Mouse (Mus musculus): ENCODE results near the gene Pdzrn4. TPM values are rescaled to one million over a fixed set of nuclear protein-coding genes. Genes with fewer than 3 reads are reported as not detected.
"Not testable (repeated sequence)": the region's sequence is repeated elsewhere in the genome, so short reads cannot be mapped to it uniquely, and the experiment has no call there.

Gene Pdzrn4
- total RNA-seq (2015; ENCODE audit: low replicate concordance) (not detected in 2 replicates), total RNA-seq (2017; ENCODE audit: low replicate concordance) (not detected in 2 replicates)

DNA sequence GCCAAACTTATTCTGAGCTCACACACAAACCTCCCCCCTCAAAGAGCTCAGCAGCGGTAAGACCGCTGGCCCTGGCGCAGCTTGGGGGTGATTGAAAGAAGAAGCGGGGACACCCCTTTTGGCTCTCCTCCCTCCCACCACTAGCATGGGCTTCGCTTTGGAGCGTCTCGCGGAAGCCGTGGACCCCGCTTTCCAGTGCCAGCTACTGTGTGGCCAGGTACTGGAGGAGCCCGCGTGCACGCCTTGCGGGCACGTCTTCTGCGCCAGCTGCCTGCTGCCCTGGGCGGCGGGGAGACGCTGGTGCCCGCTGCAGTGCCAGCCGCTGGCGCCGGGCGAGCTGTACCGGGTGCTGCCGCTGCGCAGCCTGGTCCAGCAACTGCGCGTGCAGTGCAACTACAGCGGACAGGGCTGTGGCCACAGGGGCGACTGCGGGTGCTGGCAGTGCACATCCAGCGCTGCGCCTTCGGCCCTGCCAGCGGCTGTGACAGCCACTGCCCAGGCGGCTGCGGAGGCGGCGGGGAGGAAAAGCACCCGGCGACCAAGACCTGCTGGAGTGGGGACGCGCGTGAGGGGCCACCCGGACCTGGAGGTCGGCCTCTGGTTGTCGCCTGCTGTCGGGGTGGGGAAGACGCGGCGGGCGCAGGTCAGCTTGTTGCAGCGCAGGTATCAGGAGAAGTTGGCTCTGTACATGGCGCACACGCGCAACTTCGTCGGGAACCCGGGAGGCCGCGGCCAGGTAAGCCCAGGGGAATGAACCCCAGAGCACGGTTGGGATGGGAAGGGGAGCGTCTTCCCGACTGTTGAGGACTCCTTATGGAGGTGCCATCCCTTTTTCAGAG is at the start of gene Pdzrn4:
TSS of gene Pdzrn4 (plus strand) at position 112 of the 839 bp plus-strand sequence.
- ATAC-seq (replicated peaks; ENCODE audit: low FRiP score, poor library complexity, severe bottlenecking): no peak

DNA sequence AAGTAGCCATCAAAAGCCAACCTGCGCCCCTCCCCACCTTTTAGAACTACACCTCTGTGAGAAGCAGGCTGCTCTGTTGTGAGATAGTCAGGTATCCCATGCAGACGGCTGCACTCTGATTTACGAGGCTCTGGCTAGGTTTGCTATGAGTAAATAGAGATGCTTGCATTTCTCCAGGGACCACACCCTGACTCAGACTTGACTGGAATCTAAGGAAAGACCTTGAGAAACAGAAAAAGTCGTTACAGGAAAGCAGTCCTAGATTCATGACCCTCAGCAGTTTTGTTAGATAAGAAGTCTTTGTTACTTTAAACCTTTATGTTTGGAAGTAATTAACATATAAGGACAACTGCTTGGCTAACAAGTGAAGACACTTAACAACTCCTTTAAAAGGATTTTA is 49.3 kb upstream of the Pdzrn4 start:
- ATAC-seq (replicated peaks; ENCODE audit: low FRiP score, poor library complexity, severe bottlenecking): no peak

- ATAC-seq (replicated peaks; ENCODE audit: low FRiP score, poor library complexity, severe bottlenecking): no peak
Observed at GRCm38 (mm10) chr15:92347902-92348301, 48.8 kb upstream of the Pdzrn4 start.

GRCm38 (mm10) chr15:92348453-92348852 is 48.2 kb upstream of the Pdzrn4 start:
- ATAC-seq (replicated peaks; ENCODE audit: low FRiP score, poor library complexity, severe bottlenecking): not testable (repeated sequence)

- ATAC-seq (replicated peaks; ENCODE audit: low FRiP score, poor library complexity, severe bottlenecking): no peak
Observed at GRCm38 (mm10) chr15:92364153-92364552, 32.5 kb upstream of the Pdzrn4 start.

- ATAC-seq (replicated peaks; ENCODE audit: low FRiP score, poor library complexity, severe bottlenecking): no peak
Observed at GRCm38 (mm10) chr15:92364592-92364991, 32.1 kb upstream of the Pdzrn4 start.

DNA sequence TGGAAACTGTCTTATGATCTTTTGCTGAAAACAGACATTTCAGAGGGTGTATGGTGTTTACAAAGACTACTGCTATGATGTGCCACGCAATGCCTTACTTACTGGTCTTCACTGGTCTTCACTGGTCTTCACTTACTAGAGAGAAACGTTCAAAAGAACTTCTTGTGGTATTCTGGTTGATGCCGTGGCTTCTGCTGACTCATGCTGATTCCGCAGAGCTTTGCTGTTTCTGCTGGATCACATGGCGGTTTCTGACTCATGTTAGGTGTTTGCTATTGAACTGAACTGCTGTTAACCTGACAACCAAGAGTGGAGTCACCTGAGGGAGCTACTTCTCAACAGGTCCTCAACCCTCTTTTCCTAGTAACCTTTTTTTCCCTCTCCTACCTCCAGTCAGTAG is 1.9 kb upstream of the Pdzrn4 start:
- no peak for ATAC-seq (replicated peaks; ENCODE audit: low FRiP score, poor library complexity, severe bottlenecking)

DNA sequence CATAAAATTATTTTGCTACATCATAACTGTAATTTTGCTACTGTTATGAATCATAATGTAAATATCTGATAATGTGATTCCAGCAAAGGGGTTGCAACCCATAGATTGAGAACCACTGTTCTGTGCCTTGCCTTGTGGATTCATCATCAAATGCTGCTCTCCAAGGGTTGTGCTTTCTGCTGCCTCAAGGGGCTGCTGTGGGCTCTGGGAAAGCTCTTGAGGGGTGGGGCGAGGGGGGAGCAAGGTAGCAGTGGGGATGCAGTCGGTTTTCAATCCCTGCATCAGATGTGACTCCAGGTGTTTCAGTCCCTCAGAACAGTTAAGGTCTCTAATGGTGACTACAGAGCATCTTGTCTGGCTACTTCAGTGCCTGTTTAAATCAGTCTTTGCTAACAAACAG is 2.1 kb downstream of the Pdzrn4 start:
- ATAC-seq (replicated peaks; ENCODE audit: low FRiP score, poor library complexity, severe bottlenecking): no peak

DNA sequence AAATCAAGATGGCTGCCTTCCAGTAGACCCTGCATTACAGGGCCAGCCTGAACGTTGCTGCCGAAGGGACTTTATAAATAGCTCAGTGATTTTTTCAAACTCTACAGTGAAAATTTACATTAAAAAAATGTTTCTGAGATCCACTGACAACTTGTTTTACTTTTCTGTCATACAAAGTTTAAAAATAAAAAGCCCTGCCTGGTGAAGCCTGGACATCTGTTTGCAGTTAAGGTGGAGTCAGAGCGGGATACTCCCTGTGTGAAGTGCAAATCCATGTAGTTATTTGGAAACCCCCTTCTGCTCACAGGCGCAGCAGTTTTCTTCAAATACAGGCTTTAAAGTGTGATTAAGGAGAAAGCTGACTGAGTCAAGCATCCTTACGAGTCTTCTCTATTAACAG is 2.6 kb downstream of the Pdzrn4 start:
- ATAC-seq (replicated peaks; ENCODE audit: low FRiP score, poor library complexity, severe bottlenecking): no peak

GRCm38 (mm10) chr15:92401554-92401953 is 4.9 kb downstream of the Pdzrn4 start:
- no peak for ATAC-seq (replicated peaks; ENCODE audit: low FRiP score, poor library complexity, severe bottlenecking)

GRCm38 (mm10) chr15:92415323-92415722 is 18.6 kb downstream of the Pdzrn4 start:
- ATAC-seq (replicated peaks; ENCODE audit: low FRiP score, poor library complexity, severe bottlenecking): no peak

GRCm38 (mm10) chr15:92416141-92416540 is 19.5 kb downstream of the Pdzrn4 start:
- ATAC-seq (replicated peaks; ENCODE audit: low FRiP score, poor library complexity, severe bottlenecking): no peak

- ATAC-seq (replicated peaks; ENCODE audit: low FRiP score, poor library complexity, severe bottlenecking): no peak
Observed at GRCm38 (mm10) chr15:92416658-92417057, 20.0 kb downstream of the Pdzrn4 start.

DNA sequence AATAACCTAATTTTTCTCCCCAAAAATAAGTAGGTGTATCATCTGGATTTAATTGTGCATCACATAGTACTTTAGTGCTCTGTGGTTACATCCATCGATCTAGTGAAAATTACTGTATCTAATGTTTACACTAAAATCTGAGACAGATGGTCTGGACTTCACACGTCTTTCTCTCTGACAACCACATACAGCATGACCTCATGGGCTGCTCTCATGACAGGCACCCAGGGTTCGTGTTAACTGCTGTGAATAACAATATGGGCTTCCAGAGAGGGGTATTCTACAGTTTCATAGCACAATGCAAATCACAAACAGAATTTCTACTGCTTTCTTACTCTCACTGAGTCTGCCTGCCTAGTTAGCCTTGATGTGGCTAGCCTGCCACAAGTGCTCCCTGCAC is 20.4 kb downstream of the Pdzrn4 start:
- no peak for ATAC-seq (replicated peaks; ENCODE audit: low FRiP score, poor library complexity, severe bottlenecking)

DNA sequence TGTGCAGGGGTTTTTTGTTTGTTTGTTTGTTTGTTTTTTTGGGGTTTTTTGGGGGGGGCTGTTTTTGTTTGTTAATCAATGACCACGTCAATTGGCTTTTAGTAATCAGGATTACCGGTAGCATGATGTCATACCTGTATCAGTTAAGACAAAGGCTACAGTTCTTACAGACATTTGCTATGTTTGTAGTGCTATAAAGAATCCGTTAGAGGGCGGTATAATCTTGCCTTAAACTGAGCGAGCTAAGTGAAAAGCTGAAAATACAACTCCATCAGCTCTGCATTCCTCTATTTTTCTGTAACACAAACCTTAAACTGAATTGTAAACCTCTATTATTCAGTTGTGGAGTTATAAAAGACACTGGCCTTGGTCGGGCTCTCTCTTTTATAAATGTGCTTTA is 37.9 kb downstream of the Pdzrn4 start:
- no peak for ATAC-seq (replicated peaks; ENCODE audit: low FRiP score, poor library complexity, severe bottlenecking)

DNA sequence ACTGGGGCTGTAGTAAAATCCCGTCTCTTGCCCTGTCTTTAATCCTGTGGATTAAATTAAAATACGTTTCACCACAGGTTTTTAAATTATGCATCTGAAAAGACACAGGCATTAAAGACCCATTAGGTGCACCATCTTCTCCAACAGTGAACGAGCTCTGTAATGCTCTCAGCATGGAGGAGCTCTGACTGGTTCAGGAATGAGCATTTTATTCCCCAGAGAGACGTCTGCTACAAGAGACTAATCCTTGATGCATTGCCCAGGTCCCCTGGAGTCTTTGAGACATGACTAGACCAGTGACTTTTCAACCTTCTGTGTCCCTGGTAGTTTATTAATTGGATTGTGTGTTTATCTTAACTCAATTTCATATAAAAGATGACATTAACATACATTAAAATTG is 38.6 kb downstream of the Pdzrn4 start:
- no peak for ATAC-seq (replicated peaks; ENCODE audit: low FRiP score, poor library complexity, severe bottlenecking)

- ATAC-seq (replicated peaks; ENCODE audit: low FRiP score, poor library complexity, severe bottlenecking): no peak
Observed at GRCm38 (mm10) chr15:92441630-92442180, 45.0 kb downstream of the Pdzrn4 start.

DNA sequence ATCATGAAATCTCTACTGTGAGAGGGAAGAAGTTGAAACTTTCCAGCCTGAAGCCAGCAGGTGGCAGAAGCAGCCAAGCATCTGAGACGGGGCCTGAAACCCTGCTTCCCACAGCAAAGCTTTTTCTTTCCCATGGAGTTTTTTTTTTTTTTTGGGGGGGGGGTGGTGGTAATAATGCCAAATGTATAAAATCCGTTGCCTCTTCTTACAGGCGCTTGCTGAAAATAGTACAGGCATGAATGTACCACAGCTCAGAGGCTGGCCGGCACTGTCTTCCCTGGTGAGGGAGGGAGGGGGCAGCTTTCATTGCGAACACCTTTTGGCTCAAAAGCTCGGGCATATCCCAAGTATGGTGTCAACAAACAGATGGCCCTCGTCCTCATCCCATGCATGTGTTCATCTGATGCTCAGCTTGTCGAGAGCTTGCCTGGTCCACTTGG is 51.0 kb downstream of the Pdzrn4 start:
- ATAC-seq (replicated peaks; ENCODE audit: low FRiP score, poor library complexity, severe bottlenecking): no peak

GRCm38 (mm10) chr15:92449112-92449511 is 52.4 kb downstream of the Pdzrn4 start:
- ATAC-seq (replicated peaks; ENCODE audit: low FRiP score, poor library complexity, severe bottlenecking): no peak

DNA sequence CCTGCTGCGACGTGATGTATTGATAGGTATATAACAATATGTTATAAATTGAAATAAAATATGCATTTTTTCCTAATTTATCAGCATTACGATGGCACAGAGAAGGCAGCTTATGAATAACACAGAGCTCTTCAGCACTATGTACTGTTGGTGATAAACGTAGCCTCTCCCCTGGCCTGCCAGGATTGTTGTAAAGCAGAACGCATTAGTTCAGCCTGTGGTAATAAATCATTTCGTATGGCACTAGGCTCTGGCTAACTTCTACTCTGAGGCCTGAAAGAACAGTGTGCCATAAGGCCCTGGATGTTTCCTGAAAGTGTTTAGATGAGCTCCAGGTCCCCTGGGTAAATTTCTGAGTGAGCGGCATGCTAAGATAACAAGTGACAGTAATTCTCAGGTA is 55.9 kb downstream of the Pdzrn4 start:
- no peak for ATAC-seq (replicated peaks; ENCODE audit: low FRiP score, poor library complexity, severe bottlenecking)

GRCm38 (mm10) chr15:92482198-92482597 is 85.5 kb downstream of the Pdzrn4 start:
- no peak for ATAC-seq (replicated peaks; ENCODE audit: low FRiP score, poor library complexity, severe bottlenecking)

Data from erythroblast, adult 5-6 weeks (primary cell).